Mouse (Mus musculus) NIH3T3 (cell line): ENCODE measurements around the gene Loxl4.

ENCODE experiments used
- DNase-seq: peaks from one replicate; pipeline ENCODE4 v3.0.0-alpha.2; 2012; ENCODE audit warnings: low read depth

Loxl4 gene

DNA sequence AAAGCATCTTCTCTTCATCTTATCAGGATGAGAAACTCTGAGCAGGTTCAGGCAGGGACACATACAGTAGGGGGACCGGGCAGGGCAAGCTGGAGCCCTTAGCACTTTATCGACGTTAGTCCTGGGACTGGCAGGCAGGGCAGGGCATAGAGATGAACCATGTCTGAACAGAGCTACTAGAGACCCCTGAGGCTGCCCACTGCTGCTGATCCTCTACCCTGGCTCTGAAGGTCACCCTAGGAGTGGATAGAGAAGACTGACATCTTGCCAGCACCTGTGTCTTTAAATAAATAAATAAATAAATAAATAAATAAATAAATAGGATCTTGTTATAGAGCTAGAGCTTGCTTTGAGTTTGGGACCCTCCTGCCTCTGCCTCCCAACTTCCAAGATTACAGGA is 2.9 kb downstream of the Loxl4 start:
- no peak for DNase-seq

DNA sequence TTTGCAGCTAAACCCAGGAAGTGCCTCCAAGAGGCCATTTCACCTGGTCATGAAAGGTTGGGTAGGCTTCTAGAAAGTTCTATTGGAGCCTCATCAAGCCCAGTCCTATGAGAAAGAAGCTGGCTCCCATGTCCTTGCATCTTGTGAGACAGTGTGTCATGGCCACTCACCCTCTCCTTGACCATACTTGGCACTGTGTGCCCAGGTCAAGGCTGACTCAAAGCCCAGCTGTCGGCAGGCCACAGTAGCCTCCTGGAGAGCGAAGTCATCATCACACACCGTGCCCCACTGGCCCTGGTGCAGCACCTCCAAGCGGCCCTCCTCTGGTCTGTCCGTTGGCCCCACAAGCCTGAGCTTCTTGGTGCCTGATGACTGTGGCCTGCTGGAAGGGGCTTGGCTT is 4.5 kb downstream of the Loxl4 start:
- no peak for DNase-seq

DNA sequence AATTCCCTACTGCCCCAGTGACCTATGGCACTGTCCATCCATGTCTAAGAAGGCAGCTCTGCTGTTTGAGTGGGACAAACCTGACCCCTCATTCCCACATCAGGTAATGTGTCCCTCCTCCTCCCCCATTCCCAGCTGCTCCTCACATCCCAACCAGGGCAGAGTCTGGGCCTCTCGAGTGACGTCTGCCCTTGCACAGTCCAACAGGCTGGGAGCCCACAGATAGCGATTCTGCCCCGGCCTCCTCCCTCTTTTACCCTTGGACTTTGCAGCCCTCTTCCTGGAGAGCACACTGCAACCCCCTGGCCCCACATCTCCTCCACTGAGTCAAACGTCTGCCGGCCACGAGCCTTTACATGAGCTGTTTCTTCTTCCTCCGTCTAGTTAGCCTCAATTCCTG is 10.0 kb downstream of the Loxl4 start:
- no peak for DNase-seq

DNA sequence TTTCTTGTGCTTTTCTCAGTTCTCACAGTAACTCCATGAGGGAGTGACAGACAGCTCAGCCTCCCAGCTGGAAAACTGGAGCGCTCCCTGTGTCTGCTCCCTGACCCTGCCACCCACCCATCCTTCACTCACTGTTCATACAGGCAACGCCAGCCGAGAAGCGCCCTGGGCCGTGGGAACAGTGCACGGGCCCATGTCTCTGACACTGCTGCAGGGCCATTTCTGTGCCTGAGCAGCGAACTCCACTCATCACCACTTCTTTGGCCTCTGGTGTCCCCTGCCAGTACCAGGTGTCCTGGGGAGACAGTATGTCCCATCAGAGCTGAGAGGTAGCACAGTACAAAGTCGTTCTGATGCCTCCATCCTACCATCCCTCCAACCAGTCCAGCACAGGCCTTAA is 10.6 kb downstream of the Loxl4 start:
- DNase-seq = no peak

DNA sequence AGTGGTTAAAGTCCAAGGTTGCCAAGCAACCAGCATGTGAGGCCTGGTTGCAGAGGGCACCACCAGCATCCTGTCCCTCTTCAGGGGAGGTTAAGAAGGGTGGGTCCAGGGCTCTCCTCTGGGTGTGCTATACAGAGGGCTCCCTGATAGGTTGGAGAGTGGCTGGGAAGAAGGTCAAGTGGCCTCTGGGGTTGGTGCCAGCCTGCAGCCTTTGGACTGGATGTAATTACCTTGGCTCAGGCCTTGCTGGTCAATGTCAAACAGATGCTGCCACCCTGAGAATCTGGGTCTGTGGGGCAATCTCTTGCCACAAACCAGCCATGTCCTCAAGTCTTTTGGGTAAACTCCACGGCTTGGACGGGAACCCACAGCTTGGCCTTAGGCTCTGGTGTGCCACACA is 11.2 kb downstream of the Loxl4 start:
- no peak for DNase-seq

DNA sequence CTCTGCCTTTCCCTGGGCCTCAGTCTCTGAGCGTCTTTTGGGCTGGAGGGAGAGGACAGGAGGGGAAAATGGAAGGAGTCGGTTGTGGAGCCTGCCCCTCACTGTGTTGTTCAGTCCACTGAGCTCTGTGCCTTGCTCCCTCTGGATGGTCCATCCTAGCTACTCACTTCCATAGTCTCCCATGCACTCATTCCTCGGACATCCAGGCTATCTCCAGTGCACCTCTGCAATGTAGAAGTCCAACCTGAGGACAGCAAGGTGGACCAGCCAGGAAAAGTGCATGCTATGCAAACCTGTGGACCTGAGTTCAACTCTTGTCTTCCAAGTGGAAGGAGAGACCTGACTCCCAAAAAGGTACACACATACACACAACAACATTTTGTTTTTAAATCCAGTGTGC is 12.0 kb downstream of the Loxl4 start:
- DNase-seq = no peak

DNA sequence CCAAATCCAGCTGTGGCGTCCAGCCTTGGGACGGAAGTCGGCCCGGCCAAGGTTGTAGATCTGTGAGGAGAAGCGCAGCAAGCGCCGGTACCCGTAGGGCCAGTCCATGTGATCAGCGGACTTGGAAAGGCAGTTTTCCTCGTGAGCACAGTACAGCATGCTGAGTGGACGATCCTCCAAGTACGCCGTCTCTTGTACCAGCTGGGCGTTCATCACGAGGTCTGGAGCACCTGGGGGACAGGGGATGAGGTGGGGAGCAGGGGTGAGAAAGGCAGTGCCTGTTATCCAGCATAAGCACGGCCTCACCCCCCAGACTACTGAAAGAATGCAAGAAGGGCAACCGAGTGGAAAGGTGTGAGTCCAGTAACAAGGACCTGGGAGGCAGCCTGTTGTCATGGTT is 12.7 kb downstream of the Loxl4 start:
- DNase-seq = no peak

DNA sequence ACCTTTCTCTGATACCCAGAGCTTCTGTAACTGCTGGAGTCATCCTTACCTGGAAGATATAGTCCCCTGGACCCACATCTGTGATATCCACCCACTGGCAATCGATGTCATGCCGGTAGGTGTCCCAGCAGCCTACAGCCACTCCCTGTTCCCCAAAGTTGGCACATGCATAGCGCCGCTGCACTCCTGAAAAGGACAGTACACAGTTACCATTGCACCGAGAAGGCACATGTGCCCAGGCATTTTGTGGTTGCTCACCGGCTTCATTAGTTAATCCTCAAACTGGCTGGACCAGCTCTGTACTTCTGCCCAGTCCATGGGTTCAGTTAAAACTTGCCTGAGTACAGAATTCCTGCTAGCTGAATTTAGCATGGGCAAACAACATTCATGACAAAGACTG is 14.7 kb downstream of the Loxl4 start:
- DNase-seq = no peak

DNA sequence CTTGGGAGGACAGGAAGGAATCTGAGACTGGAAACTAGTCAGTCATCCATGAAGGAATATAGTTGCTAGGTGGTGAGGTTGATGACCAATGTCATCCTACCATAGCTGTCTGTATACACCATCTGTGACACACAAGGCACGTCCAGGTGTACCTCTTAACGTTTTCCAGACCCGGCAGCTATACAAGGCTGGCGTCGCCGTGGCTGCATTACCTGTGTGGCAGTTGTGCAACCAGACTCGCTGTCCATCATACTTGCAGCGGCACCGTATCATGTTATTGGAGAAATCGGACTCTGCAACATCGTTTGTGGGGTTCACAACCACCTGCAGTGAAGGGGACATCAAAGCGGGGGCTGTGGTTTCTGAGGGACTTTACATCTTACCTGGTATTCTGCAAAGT is 15.3 kb downstream of the Loxl4 start:
- no peak for DNase-seq

DNA sequence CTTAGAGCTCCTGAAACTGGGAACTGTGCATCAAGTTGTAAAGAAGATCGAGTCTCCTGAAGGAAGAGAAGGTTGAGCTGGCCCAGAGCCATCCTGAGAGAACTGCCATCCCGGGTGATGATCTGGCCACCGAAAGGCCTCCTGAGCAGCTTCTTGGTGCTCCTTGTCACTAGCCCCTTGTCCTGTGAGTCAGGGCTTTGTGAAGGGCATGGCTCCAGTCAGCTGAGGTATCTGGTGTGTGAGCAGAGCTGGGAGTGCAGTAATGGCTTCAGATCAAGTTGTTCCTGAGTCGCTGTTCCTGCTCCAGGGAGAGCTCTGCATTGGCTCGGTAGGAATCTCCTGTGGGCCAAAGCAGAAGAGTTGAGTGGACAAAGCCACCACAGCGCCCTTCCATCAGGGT is 17.5 kb downstream of the Loxl4 start:
- no peak for DNase-seq

DNA sequence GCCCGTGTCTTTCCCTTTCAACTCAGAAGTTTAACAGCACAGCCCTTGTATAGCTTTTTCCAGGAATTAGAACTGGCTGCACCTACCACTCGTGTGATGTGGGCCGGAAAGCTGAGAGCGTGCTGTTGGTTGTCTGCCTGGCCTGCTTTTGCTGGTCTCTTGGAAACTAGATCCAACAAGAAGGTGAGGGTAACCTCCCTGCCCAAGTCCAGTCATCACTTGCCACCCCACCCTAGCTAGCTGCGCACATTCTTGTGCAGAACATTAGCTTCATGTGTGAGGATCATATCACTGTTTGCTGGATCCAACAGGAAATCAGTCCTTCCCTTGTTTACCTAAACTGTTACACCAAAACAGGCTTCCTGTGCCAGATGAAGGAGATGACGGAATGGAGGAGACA is 19.2 kb downstream of the Loxl4 start:
- DNase-seq = no peak

DNA sequence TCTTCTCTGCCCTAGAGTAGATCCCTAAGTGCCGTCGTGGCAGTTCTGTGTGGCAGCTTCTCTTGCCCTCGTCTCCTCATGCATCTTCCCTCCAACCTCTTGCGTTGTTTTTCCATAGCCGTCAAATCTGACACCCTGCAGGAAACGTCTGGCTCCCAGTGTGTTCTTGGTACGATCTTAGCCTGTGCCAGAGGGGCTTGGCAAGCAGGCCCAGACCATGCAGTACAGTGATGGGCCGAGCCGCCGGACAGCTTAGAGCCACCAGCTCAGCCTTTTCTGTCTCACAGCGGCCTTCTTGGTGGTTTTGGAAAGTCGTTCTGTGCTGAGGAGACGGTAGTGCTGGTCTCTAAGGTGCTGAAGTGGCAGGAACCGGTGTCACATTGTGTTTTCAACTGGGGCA is 21.1 kb downstream of the Loxl4 start:
- no peak for DNase-seq

DNA sequence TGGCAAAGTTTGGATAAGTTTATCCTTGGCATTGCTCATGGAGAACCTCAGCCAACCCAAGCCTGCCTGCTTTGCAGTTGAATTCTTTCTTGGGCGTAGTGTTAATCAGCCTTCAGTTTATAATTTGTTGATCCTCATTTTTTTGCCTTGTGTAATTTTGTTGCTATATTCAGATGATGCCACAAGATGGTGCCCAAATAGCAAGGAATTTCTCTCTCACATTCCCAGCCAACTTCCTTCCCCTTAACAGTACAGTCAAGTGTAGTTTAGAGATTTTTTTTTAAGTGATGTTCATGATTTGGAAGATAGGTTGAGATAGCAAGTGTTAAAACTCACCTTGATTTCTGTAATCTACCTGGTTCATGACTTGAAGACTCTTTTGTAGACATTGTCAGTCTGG is 23.4 kb downstream of the Loxl4 start:
- DNase-seq = peak; percentile 75

DNA sequence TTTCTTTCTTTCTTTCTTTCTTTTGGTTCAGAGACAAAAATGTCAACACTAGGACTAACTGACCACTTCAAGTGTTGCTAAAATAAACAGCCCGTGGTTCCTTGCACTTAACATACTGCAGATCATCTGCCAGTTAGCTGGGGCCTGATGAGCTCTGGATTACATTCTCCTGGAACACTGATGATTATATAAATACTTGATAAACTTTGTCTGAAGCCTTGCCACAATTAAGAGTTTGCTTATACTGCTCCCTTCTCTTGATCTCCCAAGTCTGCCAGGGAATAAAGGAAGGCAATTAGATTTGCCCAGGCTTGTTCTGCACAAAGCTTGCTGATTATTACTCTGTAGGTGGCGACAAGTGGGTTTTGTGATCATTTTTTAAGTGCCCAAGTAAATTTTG is 24.9 kb downstream of the Loxl4 start:
- DNase-seq = no peak

DNA sequence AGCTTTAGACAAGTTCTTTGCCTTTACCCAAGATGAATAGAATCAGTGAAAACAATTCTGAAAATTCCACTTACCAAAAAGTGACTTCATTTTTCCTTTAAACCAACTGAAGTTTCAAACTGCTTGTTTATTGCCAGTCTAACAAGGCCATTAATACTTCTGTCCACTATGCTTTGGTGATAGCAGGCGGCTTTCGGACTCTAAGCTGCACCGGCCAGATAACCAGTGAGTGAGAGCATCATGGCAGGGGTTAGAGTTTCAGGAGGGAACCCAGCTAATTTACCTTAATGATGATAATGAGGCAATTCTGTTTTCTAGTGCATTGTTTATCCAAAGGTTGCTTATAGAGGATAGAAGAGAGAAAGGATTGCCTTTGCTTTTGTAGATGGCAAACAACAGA is 28.4 kb downstream of the Loxl4 start:
- no peak for DNase-seq

DNA sequence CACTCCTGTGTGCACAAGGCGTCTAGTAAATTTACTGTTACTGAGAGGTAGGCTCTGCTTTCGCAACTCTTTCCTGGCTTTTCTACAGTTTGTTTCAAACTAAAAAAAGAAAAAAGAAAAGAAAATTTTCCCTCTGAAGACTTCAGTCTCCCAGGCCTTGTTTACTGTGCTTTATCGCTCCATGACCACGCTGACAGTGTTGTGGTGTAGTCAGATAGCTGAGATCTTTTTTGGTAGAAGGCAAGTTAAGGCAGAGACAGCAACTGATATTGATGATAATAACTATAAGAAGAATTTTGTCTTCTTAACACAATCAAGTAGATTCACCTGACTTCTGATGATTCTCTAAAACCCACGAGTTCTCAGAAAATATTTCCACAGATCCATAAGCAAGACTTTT is 28.9 kb downstream of the Loxl4 start:
- DNase-seq = no peak

DNA sequence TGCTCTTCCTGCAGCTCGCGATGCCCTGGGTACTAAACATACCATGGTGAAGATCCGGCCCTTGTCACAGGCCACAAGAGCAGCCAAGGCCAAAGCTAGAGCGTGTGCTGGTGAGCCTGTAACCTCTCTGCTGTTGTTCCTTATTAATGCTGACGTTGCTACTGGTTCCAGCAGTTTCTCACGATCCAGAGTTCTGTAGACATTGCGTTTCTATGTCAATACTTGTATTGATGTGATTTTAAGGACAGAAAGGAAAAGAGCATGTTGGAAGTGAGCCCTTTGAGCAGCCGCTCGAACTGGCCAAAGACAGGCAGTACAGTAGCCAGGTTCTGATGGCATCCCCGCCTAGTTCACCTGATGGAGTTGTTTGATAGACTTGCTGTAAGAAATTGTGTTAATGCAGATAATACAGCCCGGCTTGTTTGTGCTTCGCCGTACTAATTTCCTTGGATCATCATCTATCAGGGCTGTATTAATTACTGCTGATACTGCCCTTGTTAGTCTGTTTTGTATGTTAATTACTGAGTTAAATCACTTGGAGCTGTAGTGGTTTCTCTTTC is 29.7 kb downstream of the Loxl4 start:
- no peak for DNase-seq

DNA sequence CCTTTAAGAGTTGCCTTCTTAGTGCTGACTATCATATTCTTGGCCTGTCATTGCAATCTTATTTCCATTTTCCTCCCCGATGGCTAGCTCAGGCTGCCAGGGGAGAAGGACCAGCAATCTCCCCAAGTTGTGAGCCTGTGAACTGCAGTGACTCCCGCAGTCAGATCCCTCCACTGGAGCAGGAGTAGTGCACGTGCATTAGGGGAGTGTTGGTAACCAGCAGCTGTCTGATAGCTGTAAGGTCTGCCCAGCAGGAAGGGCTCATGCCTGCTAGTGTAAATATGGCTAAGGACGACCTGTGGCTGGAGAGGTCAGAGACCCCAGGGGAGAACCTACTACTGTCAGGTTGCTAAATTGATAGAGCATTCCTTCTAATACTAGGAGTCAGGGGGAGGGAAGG is 31.9 kb downstream of the Loxl4 start:
- DNase-seq = no peak

DNA sequence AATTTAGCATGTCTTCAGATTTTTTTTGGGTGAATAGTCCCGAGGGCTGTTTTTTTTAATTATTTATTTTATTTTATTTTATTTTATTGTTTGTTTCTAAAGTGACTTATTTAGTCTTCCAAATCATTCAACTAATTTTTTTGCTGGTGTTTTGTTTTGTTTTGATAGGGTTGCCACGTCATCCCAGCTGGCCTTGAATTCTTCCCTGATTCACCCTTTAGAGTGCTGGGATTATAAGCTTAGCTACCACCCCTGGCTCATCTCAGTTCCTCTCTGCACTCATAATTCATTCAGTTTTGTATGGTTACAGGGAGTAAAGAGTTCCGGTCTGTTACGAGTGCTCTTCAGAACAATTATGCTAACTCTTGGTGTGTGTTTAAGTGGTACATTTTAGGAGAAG is 34.0 kb downstream of the Loxl4 start:
- no peak for DNase-seq

DNA sequence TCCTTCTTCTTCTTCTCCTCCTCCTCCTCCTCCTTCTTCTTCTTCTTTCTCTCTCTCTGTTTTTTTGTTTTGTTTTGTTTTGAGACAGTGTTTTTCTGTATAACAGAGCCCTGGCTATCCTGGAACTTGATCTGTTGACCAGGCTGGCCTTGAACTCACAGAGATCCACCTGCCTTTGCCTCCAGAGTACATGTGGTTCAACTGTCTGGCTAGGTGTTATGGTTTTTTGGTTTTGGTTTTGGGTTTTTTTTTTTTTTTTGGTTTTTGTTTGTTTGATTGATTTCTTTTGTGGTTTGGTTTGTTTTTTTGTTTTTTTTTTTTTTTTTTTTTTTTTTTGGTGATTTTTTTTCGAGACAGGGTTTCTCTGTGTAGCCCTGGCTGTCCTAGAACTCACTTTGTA is 35.8 kb downstream of the Loxl4 start:
- no peak for DNase-seq

DNA sequence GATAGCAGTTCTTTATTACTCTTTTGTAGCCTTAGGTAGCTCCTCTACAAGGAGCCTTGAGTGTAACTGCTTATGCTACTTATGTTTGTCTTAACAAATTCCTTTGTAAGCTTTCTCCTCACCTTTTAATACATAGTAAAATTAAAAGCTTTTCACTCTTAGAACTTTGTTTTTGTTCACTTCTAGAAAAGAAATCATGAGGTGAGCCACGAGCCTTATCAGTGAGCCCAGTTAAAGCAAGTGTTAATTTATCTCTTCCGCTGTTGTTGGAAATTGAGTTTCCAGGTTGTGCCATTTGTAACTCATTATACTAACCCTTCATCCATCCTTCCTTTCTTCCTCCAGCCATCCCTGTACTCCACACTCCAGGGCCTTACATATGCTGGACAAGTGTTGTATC is 37.3 kb downstream of the Loxl4 start:
- no peak for DNase-seq

DNA sequence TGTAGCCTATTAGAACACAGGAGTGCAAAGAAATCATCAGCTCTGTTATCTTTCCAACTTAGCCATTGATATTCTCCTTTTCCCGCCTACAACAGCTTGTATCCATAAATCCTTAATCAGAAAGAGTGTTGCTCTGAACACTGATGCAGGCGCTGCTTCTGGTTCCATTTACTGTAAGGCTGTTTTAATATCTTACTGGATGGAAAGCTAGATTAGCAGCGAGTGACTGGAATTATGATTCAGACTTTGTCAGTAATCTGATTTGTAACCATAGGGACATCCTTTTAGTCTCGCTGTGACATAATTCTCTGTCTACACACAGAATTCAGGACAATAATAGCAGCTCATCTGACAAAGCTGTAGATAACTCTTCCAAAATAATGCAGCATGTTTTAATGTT is 41.3 kb downstream of the Loxl4 start:
- no peak for DNase-seq

DNA sequence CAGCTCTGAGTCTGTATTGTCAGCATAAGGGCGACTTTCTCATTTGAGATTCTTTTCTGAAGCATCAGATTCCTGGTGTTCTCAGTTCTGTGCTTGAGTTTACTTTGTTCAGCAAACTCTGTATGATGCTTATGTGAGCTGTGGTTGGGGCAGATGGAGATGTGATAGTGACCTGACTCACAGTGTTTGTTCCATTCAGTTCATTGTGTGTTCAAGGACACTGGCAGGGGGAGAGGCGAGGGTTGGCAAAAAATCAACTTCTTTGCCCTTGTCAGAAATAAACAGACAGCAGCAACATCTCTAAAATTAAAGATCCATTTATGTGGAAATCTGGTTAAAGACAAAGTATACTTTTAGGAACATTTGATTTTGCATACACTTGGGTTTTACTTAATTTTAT is 43.5 kb downstream of the Loxl4 start:
- DNase-seq = no peak

DNA sequence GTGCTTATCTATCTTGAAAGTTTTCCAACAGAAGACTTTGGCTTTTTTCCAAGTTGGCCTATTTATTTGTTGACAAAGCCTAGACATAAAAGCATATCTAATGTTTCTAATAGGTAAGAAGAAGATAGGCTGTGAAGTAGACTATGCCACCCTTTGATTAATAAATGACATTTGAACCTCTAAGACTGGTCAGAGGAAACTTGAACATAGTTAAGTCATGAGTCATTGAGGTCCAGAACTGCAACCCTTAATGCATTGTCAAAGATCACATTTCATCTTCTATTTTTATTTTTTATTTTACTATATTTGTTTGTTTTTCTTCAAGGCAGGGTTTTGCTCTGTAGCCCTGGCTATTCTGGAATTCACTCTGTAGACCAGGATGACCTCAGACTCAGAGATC is 45.6 kb downstream of the Loxl4 start:
- peak; percentile 43 for DNase-seq
